Mouse (Mus musculus): Measurements from ENCODE around the gene Nup210.

DNA sequence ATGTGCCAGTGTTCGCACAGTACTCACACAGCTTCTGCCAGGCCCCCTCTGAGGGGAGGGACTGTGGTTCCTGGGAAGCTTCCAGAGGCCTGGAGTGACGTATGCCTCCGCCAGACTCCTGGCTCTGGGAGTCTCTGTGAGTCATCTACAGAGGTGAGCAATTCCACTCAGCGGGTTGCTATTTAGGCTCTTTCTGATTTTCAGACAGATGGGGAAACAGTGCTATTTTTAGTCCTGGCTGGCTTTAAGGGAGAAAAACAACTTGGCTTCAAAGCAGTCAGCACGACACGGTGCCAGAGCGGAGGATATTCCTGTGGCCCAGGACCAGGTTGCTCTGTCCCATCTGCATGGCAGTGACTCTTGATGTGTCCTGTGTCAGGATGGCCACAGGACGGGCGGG, 40.4 kb downstream of the Nup210 start:
- TF ChIP-seq CTCF (IDR thresholded peaks at IDR 0.05; ENCODE audit: low read depth) (no peak), EP300 (IDR thresholded peaks at IDR 0.05; ENCODE audit: low read depth) (no peak)
